Mouse (Mus musculus): ENCODE measurements around the gene Mob4.
"Not testable (repeated sequence)": the region's sequence is repeated elsewhere in the genome, so short reads cannot be mapped to it uniquely, and the experiment has no call there.

The Mob4 gene

DNA sequence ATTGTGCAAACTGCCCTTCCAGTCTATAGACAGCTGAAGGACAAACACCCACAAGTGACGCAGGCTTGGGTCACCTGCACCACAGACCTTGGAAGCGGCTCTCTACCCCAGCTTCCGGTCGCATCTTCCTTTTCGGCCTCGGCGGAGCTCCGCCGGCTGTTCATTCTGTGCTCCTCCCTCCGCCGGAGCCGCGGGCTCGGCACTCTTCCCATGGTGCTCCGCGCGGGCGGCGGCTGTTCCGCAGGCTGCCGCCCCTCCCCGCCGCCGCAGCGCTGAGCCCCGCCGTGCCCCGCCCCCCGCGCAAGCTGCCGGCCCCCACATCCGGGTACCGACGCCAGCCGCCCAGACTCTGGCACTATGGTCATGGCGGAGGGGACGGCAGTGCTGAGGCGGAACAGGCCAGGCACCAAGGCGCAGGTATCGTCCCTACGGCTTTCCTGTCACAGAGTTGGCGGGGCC lies at the start of gene Mob4:
TSS of gene Mob4 (plus strand) at position 289 of the 459 bp plus-strand sequence.
- peak; percentile 80 for DNase-seq (ENCODE audit: low read depth)

DNA sequence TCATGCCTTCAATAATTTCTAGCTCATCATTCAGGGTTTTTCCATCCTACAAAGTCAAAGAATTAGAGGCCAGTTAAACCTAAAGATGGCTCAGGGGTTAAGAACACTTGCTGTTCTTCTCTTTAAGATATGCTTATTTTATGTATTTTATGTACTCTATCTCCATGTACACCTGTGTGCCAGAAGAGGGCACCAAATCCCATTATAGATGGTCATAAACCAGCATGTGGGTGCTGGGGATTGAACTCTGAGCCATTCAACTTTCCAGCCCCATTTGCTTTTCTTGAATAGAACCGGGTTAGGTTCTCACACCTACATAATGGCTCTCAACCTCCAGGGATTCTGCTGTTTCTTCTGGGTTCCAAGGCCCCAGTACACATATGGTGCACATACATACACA lies 48.9 kb upstream of the Mob4 start:
- DNase-seq (ENCODE audit: low read depth) = no peak

DNA sequence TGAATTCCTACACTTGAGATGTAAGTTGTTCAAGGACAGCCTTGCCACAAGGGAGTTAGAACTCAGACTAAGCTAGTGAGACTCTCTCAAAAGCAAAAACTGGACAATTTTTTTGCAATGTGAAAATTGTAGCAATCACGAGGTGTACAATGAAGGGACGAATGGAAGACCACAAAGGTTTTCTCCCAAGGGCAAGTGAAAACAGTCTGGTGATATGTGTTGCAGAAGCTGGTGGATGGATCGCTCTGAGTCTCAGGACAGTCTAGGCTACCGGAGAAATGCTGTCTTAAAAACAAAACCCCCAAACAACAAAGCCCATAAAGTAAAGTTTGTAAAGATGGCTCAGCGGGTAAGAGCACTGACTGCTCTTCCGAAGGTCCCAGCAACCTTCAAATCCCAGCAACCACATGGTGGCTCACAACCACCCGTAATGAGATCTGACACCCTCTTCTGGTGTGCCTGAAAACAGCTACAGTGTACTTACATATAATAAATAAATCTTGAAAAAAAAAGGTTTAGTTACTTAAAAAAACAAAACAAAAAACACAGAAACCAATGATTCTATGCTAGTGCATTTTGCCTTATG lies 45.2 kb upstream of the Mob4 start:
- DNase-seq (ENCODE audit: low read depth) = no peak

DNA sequence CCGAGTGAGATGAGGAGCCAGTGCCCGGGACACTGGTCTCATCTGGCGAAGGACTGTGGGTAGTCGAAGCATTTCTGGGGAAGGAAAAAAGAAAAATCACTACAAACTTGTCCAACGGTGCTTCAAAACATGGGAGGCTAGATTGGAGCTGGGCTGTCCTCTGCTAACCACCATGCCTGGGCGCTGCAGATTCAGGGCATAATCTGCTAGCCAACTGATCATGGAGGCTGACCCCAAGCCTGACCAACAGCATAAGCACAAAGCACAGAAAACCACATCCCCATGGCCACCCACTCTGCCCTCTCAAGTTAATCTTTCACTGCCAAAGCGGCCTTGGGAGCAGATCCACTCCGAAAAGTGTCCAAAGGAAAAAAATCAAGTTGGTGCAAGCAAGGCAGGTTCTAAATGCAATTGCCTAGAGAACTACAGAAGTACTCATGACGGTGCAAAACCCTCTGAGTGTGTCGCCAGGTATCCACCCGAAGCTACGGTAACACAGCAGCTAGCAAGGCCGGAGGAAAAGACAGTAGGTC lies 44.1 kb upstream of the Mob4 start:
- DNase-seq (ENCODE audit: low read depth) = no peak

DNA sequence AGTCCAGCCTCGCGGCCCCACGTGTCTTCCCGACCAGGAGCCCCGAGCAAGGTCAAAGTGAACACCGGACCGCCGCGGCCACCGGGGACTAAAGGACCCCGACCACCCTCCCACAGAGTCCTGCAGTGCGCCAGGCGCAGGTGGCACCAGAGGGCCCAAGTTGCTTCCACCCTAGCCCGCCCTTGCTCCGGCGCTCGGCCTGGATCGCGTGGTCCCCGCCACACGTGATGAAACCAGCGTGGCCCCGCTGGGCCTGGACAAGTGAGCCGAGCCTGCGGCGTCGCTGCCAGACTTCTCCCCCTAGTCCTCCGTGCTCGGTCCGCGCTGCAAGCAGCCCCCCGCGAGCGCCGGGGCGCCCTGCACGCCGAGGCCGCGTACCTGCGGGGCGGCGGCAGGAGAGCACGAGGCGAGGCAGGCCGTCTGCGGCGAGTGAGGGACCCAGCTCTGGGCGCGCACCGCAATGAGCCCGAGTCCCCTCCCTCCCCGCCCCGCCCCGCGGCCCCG lies 43.6 kb upstream of the Mob4 start:
- no peak for DNase-seq (ENCODE audit: low read depth)

DNA sequence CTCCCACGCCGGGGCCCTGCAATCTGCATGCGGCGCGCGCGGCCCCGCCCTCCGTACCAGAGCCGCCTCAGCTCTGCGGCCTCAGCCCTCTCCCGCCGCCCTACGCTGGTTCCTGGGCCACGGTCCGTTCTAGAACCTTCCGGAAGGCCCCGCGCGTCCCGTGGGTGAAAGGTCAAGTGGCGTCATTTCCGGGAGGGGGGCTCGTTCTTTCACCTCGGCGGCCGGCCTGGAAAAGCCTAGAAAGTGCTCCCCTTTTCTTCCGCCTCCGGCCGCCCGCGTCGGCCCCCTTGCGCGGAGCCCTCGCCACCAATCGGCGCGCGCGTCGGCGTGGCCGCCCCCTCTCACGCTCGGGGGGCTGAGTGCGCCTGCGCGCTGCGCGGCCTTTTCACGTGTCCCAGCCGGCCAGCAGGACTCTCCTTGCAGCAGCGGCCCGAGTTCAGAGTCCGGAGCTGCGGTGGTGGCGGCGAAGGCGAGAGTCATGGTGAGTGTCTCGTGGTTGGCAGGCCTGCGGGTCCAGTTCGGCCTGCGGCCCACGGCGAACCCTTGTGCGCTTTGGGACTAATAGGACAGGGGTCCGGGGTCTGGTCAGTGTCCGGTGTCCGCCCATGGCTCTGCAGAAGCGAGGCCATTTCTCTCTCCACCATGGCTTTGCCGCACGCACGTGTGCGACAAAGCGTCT lies 43.0 kb upstream of the Mob4 start, which contains the start of the genes Hspe1 and Hspd1:
TSS of gene Hspe1 (plus strand) at position 201 of the 679 bp plus-strand sequence.
TSS of gene Hspd1 (minus strand) at position 312 of the 679 bp plus-strand sequence.
- DNase-seq (ENCODE audit: low read depth) = peak; percentile 99

DNA sequence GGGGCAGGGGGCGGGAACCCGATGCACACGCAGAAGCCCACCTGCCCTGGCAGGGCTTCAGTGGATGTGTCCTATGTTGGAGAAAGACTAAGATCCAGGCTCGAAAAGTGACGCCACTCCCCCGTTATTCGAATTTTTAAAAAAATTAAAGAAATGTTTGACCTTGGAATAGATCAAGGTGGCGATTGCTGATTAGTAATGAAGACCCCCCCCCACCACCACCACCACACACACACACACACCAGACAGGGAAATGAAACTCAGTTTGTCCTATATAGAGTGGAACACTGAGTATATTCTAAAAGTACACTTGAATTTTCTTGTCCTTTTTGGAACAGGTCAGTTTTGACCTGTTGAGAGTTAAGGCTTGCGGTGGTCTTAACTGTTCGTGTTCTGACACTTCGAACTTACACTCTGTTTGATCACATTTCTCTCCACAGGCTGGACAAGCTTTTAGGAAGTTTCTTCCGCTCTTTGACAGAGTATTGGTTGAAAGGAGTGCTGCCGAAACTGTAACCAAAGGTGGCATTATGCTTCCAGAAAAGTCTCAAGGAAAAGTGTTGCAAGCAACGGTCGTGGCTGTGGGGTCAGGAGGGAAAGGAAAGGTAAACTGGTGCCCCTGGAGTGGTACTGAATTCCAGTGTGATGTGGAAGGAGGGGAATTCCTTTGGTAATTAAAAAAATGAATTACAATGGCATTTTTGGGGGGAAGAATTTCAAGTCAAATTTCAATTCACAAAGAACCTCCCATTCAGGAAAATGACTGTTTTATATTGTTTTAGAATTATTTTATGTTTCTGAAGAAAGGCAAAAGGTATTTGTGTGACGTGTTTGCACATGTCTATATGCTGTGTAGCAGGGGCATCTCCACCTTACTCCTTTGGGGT lies 42.2 kb upstream of the Mob4 start:
- DNase-seq (ENCODE audit: low read depth) = no peak

DNA sequence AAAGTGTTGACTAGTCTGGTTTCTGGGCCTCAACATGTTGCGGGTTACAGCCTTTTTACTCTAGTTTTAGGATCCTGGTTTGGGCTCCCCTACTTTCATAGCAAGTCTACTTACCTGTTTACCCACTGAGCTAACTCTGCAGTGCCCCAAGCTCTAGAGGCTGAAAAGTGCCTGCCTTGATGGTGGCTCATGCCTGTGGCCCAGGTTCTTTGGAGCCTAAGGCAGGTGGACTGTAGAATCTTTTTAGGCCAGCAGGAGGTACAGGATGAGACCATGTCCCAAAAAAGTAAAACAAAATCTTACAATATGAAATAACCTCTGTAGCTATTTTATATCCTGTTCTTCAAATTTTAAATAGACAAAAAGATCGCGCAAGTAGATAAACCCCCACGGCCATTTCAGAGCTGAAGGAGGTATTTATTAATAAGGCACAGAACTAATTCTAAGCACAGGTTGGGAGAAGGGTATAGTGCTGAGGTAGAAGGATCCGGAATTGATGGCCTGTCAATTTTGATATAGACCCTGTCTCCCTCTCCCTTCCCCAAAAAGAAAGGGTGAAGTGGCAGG lies 41.5 kb upstream of the Mob4 start:
- no peak for DNase-seq (ENCODE audit: low read depth)

DNA sequence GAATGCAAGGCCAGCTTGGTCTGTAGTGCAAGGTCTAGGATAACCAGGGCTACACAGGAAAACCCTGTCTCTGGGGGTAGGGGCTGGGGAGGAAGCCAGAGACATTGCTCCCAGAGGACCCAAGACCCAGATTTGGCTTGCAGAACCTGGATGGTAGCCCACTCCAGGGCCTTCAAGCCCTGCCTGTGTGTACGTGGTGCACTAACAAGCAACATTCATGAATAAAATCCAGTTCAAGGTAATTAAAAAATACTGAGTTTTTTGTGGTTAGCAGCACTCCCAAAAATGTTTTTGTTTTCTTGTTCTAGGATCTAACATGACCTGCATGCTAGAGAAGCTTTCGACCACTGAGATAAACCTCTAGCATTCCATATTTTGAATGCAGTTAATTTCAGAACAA lies 39.0 kb upstream of the Mob4 start:
- DNase-seq (ENCODE audit: low read depth) = no peak

DNA sequence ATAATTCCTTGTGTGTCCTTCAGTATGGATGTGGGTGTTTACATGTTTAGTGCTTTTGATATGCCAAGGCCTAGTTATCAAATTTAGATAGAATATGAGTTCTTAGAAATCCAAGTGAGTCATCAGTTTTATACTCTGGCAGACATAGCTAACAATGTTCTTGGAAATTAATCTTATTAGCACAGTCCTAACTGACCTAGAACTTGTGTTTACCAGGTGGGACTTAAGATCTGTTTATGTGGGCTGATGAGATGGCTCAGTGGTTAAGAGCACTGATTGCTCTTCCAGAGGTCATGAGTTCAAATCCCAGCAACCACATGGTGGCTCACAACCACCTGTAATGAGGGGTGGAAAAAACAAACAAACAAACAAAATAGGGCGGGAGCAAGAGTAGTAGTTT lies 38.6 kb upstream of the Mob4 start:
- DNase-seq (ENCODE audit: low read depth) = no peak

DNA sequence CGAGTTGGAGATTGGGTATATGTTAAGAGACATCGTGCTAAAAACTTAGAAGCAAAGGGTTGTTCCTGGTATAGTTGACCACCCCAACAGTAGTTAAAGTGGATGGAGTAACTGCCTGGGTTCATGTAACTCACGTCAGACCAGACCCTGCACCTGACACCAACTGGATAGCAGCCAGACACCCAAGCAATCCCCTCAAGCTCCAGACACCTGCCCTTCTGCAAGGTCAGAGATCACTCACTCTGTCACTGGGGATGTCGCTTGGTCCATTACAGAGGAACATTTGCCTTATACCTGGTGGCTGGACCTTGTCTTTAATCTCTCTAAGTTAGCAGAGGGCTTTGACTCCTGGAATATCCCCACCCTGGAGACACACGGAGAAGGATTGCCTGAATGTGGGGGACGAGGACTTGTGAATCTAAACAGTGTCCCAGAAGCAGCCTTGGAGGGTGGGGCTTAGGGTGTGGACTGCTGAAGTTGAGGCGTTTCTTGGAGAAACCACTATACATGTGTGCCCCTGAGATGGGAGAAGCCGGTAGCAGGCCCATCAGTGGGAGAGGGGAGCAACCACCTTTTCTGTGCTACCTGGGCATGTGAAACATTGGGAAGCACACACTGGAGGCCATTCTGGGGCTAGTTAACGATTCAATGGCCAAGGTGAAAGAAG lies 24.0 kb upstream of the Mob4 start:
- no peak for DNase-seq (ENCODE audit: low read depth)

DNA sequence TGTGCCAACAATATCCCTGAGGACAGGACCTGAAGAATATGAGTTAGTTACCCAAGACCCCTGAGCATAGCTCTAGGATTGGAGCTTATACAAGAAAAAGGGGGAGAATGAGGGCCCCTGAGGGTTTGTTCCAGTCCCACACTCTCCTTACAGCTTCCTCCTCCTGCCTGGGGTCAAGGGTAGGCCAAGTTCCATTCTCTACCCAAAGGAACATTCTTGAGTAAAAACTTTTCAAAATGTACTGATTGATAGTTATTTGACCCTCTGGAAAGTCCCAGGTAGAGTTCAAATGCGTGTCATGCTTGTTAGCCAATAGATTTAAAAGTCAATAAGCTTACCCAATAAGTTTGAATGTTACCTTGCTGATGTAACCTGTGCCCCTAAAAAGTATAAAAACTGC lies 23.4 kb upstream of the Mob4 start:
- DNase-seq (ENCODE audit: low read depth) = no peak

DNA sequence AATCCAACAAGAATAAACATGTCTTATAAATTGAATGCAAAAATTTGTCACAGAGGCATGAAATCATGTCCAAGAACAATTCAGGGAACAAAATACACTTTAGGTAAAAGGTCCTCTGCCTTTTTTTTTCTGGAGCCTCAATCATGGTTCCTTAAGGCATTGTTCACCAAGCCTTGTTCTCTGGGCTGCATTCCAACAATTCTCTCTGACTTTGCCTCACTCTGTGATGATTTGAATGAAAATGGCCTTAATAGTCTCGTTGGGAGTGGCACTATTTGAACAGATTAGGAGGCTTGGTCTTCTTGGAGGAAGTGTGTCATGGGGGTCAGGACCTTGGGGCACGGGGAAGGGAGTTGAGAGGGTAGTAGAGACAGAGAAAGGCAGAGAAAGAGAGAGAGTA lies 22.6 kb upstream of the Mob4 start:
- no peak for DNase-seq (ENCODE audit: low read depth)

DNA sequence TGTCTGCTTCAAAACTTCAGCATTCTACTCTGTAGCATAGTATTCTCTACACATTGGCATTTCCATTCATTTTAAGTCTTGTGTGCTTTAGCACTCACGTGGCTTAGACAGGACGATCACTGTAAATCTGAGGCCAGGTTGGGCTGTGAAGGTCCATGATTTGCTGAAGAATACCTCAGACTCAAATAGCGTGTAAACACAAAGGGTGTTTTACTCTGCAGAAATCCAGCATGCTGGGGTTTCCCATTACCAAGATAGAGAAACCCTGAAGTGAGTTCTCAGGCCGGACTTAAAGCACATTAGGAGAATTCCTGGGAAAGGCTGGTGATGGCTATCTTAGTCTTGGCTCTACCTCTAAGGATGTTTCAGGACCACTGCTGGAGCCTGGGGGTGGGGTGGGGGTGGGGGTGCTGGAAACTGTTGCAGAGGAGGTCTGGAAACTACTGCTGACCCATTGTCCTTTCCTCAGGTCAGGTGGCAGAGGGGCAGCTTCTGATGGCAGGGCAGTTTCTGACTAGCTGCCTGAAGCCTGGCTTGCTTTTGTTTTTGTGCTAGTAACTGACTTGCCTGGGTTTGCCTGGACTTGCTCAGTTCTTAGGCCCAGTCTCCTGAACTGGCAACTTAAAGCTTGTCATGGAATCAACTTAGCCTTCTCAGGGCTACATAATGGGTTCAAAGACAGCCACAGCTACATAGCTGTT lies 21.8 kb upstream of the Mob4 start:
- DNase-seq (ENCODE audit: low read depth) = no peak

DNA sequence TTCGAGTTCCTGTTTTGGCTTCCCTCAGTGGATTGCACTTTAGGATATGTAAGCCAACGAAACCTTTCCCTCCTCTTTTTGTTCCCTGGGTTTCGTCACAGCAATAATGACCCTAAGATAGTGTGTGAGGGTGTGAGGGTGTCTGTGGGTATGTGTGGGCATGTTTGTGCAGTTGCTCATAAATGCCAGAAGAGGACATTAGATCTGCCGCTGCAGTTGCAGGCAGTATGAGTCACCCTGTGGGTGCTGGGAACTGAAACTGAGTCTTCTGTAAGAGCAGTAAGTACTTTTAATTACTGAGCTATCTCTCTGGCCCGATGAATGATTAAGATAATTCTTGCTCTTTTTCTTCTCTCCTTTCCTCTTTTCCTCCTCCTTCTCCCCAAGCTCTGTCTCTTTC lies 8.0 kb upstream of the Mob4 start:
- DNase-seq (ENCODE audit: low read depth) = no peak

DNA sequence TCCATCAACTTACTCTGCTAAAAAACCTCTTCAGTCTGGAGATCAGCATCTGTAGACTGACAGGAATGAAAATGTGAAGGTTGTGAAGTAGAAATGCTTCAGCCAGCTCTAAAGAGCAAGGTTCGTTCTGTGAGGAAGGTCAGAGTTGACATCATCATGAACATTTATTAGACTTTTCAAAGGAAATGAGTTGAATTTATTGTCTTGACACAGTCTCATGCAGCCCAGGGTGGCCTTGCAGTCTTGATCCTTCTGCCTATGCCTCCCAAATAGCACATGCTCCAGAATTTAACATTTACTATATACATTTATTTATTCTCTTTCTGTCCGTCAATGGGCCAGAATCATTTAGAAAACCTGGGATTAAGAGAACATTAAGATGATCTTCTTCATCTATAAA lies 7.5 kb upstream of the Mob4 start:
- DNase-seq (ENCODE audit: low read depth) = no peak

DNA sequence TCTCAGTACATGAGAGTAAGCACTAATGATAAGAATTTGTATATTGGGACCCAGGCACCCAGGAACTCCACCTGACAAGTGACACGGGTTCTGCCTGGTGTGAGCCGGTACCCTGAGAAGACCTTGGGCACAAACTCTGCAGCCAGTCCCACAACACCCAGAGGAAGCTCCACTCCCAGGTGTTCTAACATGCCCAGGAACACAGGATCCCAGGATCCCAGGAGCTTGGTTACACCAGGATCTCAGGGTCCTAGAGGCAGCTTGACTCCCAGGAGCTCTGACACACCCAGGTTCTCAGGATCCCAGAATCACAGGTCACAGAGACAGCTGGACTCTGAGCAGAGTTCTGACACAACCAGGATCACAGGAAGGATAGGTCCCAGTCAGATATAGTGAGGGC lies 6.9 kb upstream of the Mob4 start:
- DNase-seq (ENCODE audit: low read depth) = not testable (repeated sequence)

DNA sequence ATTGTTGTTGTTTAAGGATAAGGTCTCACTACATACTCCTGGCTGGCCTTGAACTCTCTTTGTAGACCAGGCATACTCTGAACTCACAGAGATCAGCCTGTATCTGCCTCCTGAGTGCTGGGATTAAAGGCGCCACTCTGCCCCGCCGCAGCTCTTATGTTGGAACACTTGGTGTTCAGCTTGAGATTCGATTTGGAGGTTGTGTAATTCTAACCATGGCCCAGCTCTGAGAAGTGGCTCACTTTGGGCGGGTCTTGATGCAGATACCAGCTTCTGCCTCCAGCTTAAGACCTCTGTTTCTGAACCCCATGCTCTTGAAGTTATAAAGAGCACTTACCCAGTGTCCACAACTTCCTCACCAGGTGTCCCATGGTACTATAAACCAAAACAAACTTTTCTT lies 1.3 kb upstream of the Mob4 start:
- DNase-seq (ENCODE audit: low read depth) = no peak

DNA sequence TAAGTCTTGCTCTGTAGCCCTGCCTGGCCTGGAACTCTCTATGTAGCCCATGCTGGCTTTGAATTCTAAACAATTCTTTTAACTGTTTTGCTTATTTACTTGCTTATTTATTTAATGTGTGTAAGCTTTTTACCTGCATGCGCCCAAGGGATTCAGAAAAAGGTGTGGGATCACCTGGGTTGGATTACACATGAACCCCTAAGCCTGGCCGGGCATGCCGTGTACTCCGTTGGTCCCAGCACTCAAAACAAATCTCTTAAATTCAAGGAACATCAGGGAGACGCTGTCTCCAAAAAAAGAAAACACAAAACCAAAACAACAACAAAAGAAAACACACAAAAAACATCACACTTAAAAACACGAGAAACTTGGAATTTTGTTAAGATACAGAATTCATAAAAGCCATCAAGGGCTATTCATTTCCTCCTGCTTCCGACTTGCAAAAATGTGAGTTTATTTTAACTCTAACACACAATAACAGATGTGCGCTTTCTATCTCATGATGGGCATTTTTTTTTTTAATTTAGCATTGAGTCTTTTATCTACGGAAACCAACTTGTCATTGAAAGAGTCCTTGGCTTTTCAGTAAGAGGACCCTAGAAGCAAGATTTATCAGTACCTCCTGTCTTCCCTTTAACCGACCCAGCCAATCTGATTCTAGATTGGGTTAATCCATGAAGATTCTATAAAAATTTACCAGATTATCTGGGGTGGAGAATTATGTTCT lies 678 bp upstream of the Mob4 start:
- DNase-seq (ENCODE audit: low read depth) = no peak

DNA sequence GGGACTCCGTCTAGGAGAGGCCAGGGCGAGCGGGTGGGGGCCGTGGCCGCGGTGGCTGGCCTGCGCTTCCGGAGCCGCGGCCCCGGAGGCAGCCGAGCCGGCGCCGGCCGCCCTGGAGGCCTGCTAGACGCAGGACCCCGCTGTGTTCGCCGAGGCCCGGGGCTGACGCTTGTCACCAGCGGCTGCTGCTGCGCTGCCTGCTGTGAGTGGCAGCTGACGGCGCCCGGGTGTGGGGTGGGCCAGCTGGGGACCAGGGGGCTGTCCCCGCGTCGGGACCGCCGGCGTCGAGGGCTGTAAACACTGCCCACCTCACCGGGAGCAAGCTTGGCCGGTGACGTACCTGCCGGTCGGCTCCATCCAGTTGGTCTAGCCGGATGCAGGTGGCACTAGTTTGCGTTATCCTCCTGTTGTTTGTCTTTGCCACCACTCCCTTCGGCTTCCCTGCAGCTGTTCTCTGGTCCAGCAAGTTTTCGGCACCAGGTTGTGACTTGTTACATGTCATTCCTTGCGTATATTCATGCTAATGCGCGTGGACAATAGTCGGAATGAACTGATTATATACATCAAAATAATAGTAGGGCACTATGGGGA lies 488 bp downstream of the Mob4 start:
- DNase-seq (ENCODE audit: low read depth) = no peak
